Mouse (Mus musculus) liver, embryonic 15.5 days (tissue): ENCODE measurements around the gene Nedd8. TPM values are rescaled to one million over a fixed set of nuclear protein-coding genes. Genes with fewer than 3 reads are reported as not detected.

ENCODE experiments used
- ATAC-seq: fragments of 200-750 bp; cut with Nextera tagmentation; 2 replicates; pipeline ENCODE4 v1.8.0; 2017; ENCODE audit warnings: moderate number of reproducible peaks, mild to moderate bottlenecking, moderate library complexity; ENCODE audit not compliant: insufficient read depth
- H3K27ac ChIP-seq: fragments of 300-500 bp; sonication (generic); replicated peaks from 2 replicates; pipeline ENCODE4 v1.5.1; 2015; ENCODE audit warnings: mild to moderate bottlenecking, inconsistent platforms
- H3K27me3 ChIP-seq: fragments of 300-500 bp; sonication (generic); 2 replicates; pipeline ENCODE4 v1.6.1; 2015; ENCODE audit warnings: mild to moderate bottlenecking, inconsistent platforms
- H3K36me3 ChIP-seq: fragments of 300-500 bp; sonication (generic); replicated peaks from 2 replicates; pipeline ENCODE4 v1.6.1; 2015; ENCODE audit warnings: moderate library complexity, mild to moderate bottlenecking, inconsistent platforms
- H3K4me1 ChIP-seq: fragments of 300-500 bp; sonication (generic); replicated peaks from 2 replicates; pipeline ENCODE4 v1.6.1; 2015; ENCODE audit warnings: inconsistent platforms
- H3K4me2 ChIP-seq: fragments of 300-500 bp; sonication (generic); 2 replicates; pipeline ENCODE4 v1.6.1; 2015; ENCODE audit warnings: moderate library complexity, mild to moderate bottlenecking, inconsistent platforms
- H3K4me3 ChIP-seq: fragments of 300-500 bp; sonication (generic); replicated peaks from 2 replicates; pipeline ENCODE4 v1.5.1; 2015; ENCODE audit warnings: mild to moderate bottlenecking, inconsistent platforms
- H3K9ac ChIP-seq: fragments of 300-500 bp; sonication (generic); 2 replicates; pipeline ENCODE4 v1.6.1; 2015; ENCODE audit warnings: moderate library complexity, mild to moderate bottlenecking, inconsistent platforms
- H3K9me3 ChIP-seq: fragments of 300-500 bp; sonication (generic); replicated peaks from 2 replicates; pipeline ENCODE4 v1.6.1; 2016; ENCODE audit warnings: inconsistent platforms
- WGBS: fragments of 180-500 bp; shearing (Covaris S2); methylation state at CpG from one replicate; pipeline ENCODE4 v1.1.7; 2015; ENCODE audit warnings: mixed read lengths; ENCODE audit not compliant: insufficient replicate concordance; 5-methylcytosine and 5-hydroxymethylcytosine counted together
- polyA plus RNA-seq: library from polyadenylated mRNA; unstranded; fragments of >200 nt; fragmentation: Nextera tagmentation; extraction: Ambion mirVana; gene quantifications from 2 replicates; pipeline ENCODE4 v1.2.1, GENCODE M21; 2015

Nedd8 gene
- polyA plus RNA-seq, 1 experiment from 2014 or later: 233 TPM

DNA sequence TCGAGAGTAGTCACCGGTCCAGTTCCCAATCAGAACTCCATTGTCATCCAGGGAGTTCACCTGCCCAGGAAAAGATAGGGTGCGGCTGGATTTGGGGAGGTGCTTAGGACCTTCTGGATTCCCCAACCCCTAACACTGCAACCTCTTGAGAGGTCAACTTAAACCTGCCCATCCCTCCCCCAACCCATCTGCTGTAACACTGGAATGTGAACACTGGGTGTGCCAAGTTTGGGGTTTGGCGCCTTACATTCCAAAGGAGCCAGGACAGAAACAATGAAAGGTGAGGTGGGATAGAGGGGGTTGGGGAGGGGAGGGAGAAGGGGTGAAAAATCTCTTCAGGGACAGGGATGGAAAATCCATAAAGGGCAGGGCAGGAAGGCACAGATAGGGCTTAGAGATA lies 37.6 kb upstream of the Nedd8 start:
- Histone ChIP-seq H3K4me3 (no peak overlapping the region), H3K36me3 (no peaks in the 10 kb centered on the region), H3K9me3 (no peaks in the 10 kb centered on the region), H3K27ac (no peak overlapping the region), H3K27me3 (peaks cover 12% of the 10 kb centered on the region; the same call in 1 of the 2 replicates), H3K4me1 (peaks cover 45% of the 10 kb centered on the region), H3K4me2 (no peak overlapping the region), H3K9ac (no peak overlapping the region)
- ATAC-seq: no peak
- 82% methylated on average over 4 of the region's 4 CpGs for WGBS

- H3K36me3 ChIP-seq: no peaks in the 10 kb centered on the region
- 0 out of 2 replicates have a peak, but pooled peaks cover 4% of the 10 kb centered on the region for H3K27me3 ChIP-seq
- WGBS: 25% methylated on average over 5 of the region's 5 CpGs
- no peak overlapping the region for H3K4me2 ChIP-seq
- no peak overlapping the region for H3K27ac ChIP-seq
- H3K4me3 ChIP-seq: no peak overlapping the region
- no peaks in the 10 kb centered on the region for H3K9me3 ChIP-seq
- no peak overlapping the region for H3K9ac ChIP-seq
- peak; percentile 43; the same call in 1 of the 2 replicates for ATAC-seq
- peaks cover 30% of the 10 kb centered on the region for H3K4me1 ChIP-seq
Observed at GRCm38 (mm10) chr14:55707397-55707796, 35.5 kb upstream of the Nedd8 start.

- H3K9ac ChIP-seq: no peak overlapping the region
- 47% methylated on average over 8 of the region's 8 CpGs for WGBS
- H3K4me3 ChIP-seq: no peak overlapping the region
- no peak for ATAC-seq
- no peaks in the 10 kb centered on the region for H3K36me3 ChIP-seq
- no peak overlapping the region for H3K4me2 ChIP-seq
- peaks cover 27% of the 10 kb centered on the region for H3K4me1 ChIP-seq
- H3K9me3 ChIP-seq: no peaks in the 10 kb centered on the region
- no peak overlapping the region for H3K27ac ChIP-seq
- no peaks in the 10 kb centered on the region for H3K27me3 ChIP-seq
Observed at GRCm38 (mm10) chr14:55706051-55706600, 34.2 kb upstream of the Nedd8 start.

GRCm38 (mm10) chr14:55702761-55703160 lies 30.8 kb upstream of the Nedd8 start:
- no peak for ATAC-seq
- no peaks in the 10 kb centered on the region for H3K9me3 ChIP-seq
- no peak overlapping the region for H3K9ac ChIP-seq
- H3K4me1 ChIP-seq: peaks cover 21% of the 10 kb centered on the region
- no peaks in the 10 kb centered on the region for H3K27me3 ChIP-seq
- H3K4me3 ChIP-seq: no peak overlapping the region
- WGBS: 71% methylated on average over 6 of the region's 6 CpGs
- no peak overlapping the region for H3K4me2 ChIP-seq
- no peak overlapping the region for H3K27ac ChIP-seq
- H3K36me3 ChIP-seq: no peaks in the 10 kb centered on the region

- Histone ChIP-seq H3K27ac (no peak overlapping the region), H3K9ac (no peak overlapping the region), H3K36me3 (no peaks in the 10 kb centered on the region), H3K4me3 (no peak overlapping the region), H3K4me2 (no peak overlapping the region), H3K27me3 (no peaks in the 10 kb centered on the region), H3K4me1 (peaks cover 6% of the 10 kb centered on the region), H3K9me3 (no peaks in the 10 kb centered on the region)
- no peak for ATAC-seq
- 63% methylated on average over 9 of the region's 9 CpGs for WGBS
Observed at GRCm38 (mm10) chr14:55701131-55701530, 29.2 kb upstream of the Nedd8 start.

DNA sequence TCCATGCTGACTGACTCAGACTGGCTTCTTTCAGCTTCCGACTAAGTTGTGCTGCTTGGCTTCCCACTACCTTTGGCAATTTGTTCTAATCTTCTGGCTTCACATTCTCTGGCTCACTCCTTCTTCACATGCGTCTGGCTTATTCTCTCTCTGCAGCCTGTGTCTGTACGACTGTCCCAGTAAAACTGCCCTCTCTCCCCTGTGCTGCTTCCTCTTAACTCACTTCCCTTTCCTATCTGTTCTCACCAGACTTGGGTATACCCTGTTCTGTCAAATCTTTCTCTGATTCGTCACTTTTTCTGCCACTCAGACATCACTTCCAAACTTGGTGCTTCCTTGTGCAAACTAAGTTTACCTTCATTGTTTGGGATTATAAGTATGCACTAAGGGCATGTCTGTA lies 25.3 kb upstream of the Nedd8 start:
- 44% methylated on average over 4 of the region's 4 CpGs for WGBS
- H3K4me1 ChIP-seq: no peaks in the 10 kb centered on the region; the same call in 1 of the 2 replicates
- H3K4me2 ChIP-seq: no peak overlapping the region; the same call in 1 of the 2 replicates
- peak overlapping the region; percentile 20; the same call in 1 of the 2 replicates for H3K27ac ChIP-seq
- H3K27me3 ChIP-seq: no peaks in the 10 kb centered on the region
- H3K36me3 ChIP-seq: no peaks in the 10 kb centered on the region
- H3K9me3 ChIP-seq: no peaks in the 10 kb centered on the region
- no peak overlapping the region for H3K9ac ChIP-seq
- ATAC-seq: no peak
- no peak overlapping the region for H3K4me3 ChIP-seq

- no peak overlapping the region for H3K4me3 ChIP-seq
- H3K27me3 ChIP-seq: 0 out of 2 replicates have a peak, but pooled peaks cover 5% of the 10 kb centered on the region
- no peak for ATAC-seq
- WGBS: 60% methylated on average over 10 of the region's 10 CpGs
- H3K36me3 ChIP-seq: no peaks in the 10 kb centered on the region
- no peaks in the 10 kb centered on the region for H3K9me3 ChIP-seq
- no peaks in the 10 kb centered on the region for H3K4me1 ChIP-seq
- no peak overlapping the region for H3K9ac ChIP-seq
- no peak overlapping the region for H3K4me2 ChIP-seq
- H3K27ac ChIP-seq: no peak overlapping the region
Observed at GRCm38 (mm10) chr14:55689433-55689832, 17.5 kb upstream of the Nedd8 start.

DNA sequence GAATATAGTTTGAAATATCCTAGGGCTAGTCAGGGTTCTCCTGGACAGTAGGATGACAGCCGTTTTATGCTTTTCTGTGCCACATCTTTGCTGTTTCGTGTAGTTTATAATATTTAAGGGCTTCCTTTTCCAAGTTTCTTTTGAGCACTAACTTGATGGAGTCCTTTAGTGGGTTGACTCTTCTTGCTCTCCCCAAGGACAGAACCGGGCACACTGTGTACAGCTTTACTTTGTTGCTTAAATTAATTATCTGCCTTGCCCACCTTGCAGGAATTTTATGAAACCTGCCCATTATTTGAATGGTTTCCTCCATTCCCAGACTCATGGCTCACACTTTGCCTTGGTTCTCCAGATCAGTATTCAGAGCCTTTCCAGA lies 10.2 kb upstream of the Nedd8 start:
- H3K27ac ChIP-seq: peak overlapping the region; percentile 94
- peak; percentile 3; the same call in 1 of the 2 replicates for ATAC-seq
- WGBS: 17% methylated on average over 3 of the region's 3 CpGs
- H3K4me3 ChIP-seq: peak overlapping the region; percentile 80
- H3K4me1 ChIP-seq: peaks cover 27% of the 10 kb centered on the region
- peak overlapping the region; percentile 75 for H3K4me2 ChIP-seq
- peaks cover 35% of the 10 kb centered on the region for H3K36me3 ChIP-seq
- peak overlapping the region; percentile 73 for H3K9ac ChIP-seq
- no peaks in the 10 kb centered on the region for H3K9me3 ChIP-seq
- H3K27me3 ChIP-seq: no peaks in the 10 kb centered on the region

GRCm38 (mm10) chr14:55681160-55682117 lies 9.5 kb upstream of the Nedd8 start, which contains the start of gene Tinf2:
Tinf2 (minus strand) TSS chr14:55681820.
- Histone ChIP-seq H3K9me3 (no peaks in the 10 kb centered on the region), H3K4me1 (peaks cover 27% of the 10 kb centered on the region), H3K4me2 (peak within 1 kb of the TSS; percentile 75), H3K36me3 (peaks cover 41% of the 10 kb centered on the region), H3K4me3 (peak within 1 kb of the TSS; percentile 80), H3K9ac (peak within 1 kb of the TSS; percentile 73), H3K27ac (peak within 1 kb of the TSS; percentile 94), H3K27me3 (no peaks in the 10 kb centered on the region)
- ATAC-seq: peak; percentile 93
- under 1% methylated on average over 66 of the region's 66 CpGs for WGBS

GRCm38 (mm10) chr14:55677615-55678014 lies 5.7 kb upstream of the Nedd8 start:
- peaks cover 57% of the 10 kb centered on the region for H3K36me3 ChIP-seq
- H3K9ac ChIP-seq: no peak overlapping the region
- ATAC-seq: no peak
- WGBS: 67% methylated on average over 4 of the region's 4 CpGs
- H3K4me3 ChIP-seq: no peak overlapping the region
- no peak overlapping the region for H3K27ac ChIP-seq
- peaks cover 35% of the 10 kb centered on the region for H3K4me1 ChIP-seq
- H3K27me3 ChIP-seq: no peaks in the 10 kb centered on the region
- H3K9me3 ChIP-seq: no peaks in the 10 kb centered on the region
- H3K4me2 ChIP-seq: no peak overlapping the region

- peak overlapping the region; percentile 76 for H3K9ac ChIP-seq
- peak overlapping the region; percentile 79 for H3K4me3 ChIP-seq
- peak overlapping the region; percentile 75 for H3K4me2 ChIP-seq
- WGBS: 56% methylated on average over 7 of the region's 7 CpGs
- H3K9me3 ChIP-seq: no peaks in the 10 kb centered on the region
- H3K4me1 ChIP-seq: peaks cover 32% of the 10 kb centered on the region
- no peak for ATAC-seq
- H3K27ac ChIP-seq: peak overlapping the region; percentile 88
- H3K27me3 ChIP-seq: no peaks in the 10 kb centered on the region
- peaks cover 35% of the 10 kb centered on the region for H3K36me3 ChIP-seq
Observed at GRCm38 (mm10) chr14:55672741-55673060, 777 bp upstream of the Nedd8 start.
